Mouse (Mus musculus) heart, adult 2 months (tissue): ENCODE data around the gene Gm6020.

Experiments used
- EP300 ChIP-seq: fragments of 200-500 bp; IDR thresholded peaks from 2 replicates; pipeline ENCODE4 v1.6.1; 2011; ENCODE audit warnings: low read depth, low read length, control low read depth; ENCODE audit not compliant: insufficient read depth
- POLR2A ChIP-seq: fragments of 200-500 bp; IDR thresholded peaks from 2 replicates; pipeline ENCODE4 v1.6.1; 2011; ENCODE audit warnings: mild to moderate bottlenecking, low read depth, low read length, control low read depth; ENCODE audit not compliant: insufficient read depth

DNA sequence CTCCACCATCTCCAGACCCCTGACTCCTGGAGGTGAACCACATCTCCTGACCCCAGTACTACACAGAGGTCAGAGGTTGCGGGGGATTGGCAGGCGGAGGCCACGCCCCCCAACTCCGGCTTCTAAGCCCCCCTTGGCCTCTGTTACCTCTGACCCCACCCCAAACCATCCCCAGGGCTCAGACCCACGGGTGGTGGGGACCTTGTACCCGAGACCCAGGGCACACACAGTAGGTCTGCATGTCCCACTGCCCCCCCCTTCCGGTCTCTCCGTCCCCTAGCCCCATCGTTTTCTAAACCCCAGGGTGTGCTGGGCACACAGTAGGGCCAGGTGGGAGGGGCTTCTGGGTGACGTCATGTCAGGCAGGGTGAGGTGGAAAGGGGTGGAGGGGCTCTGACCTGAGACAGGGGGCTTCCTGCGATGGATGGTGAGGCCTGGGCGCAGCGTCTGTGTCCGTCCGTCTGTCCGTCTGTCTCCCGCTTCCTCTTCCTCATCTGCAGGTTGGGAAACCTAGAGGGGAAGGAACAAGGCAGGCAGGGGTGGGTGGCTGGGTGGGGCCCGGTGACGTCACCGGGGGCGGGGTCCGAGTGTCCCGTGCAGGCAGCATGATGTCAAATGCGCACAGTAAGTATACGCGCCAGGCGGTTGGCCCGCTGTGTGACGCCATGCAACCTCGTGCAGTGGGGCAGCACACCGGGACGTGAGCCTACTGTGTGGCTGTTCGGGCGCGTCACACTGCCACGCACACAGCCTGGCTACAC lies 44.4 kb downstream of the Gm6020 start, which contains the start of gene Csf2ra:
- TF ChIP-seq POLR2A (no peak), EP300 (no peak)
